ENCODE assay signal across 8 mouse cellular contexts in genomic region chr17:74265156-74265505, GRCm38 (mm10). TPM values are rescaled to one million over a fixed set of nuclear protein-coding genes. Genes with fewer than 3 reads are reported as not detected.
DNase-seq lines count a peak whose midpoint lies in the region; ATAC-seq lines count a peak whose summit lies in the region.

No protein-coding gene starts in this region.

- intact Hi-C loops in gastrocnemius, postnatal 14 days (cut with DNase I; ENCODE audit: low total_unique reads) = no loop called here
- intact Hi-C loops in gastrocnemius, postnatal 36 days (cut with DNase I) = no loop called here
- intact Hi-C loops in heart, postnatal 14 days (cut with DNase I) = no loop called here

- peak; percentile 42 for DNase-seq in gastrocnemius, postnatal 14 days
- DNase-seq in gastrocnemius, postnatal 36 days = no peak
- peak; percentile 31 for DNase-seq in embryo, embryonic 9.5 days (ENCODE audit: extremely low spot score)
- peak; percentile 33 to 49 for DNase-seq in heart, postnatal 14 days
- peak; percentile 32 for DNase-seq in mesoderm, embryonic 11.5 days (ENCODE audit: low read depth, low spot score)
- DNase-seq in adrenal gland, postnatal 25 days = no peak
- DNase-seq in MN1 (ENCODE audit: low spot score) = no peak

- no peak for ATAC-seq in megakaryocyte progenitor cell, adult 5-6 weeks (replicated peaks; ENCODE audit: poor library complexity)

RNA-seq across cellular contexts. Expression of gene Memo1, which starts 30.2 kb away (rescaled TPM):
- 10 to 100 TPM; 52.2 to 60.6 TPM for total RNA-seq in gastrocnemius, postnatal 14 days (2021)
- total RNA-seq in gastrocnemius, postnatal 36 days (2021) = 10 to 100 TPM; 53.7 to 54.6 TPM
- 10 to 100 TPM; 62.6 to 68.7 TPM for total RNA-seq in heart, postnatal 14 days (2021)
- total RNA-seq in megakaryocyte progenitor cell, adult 5-6 weeks (2015) = 99.8 and 103 TPM in 2 replicates
- 85.1 and 107 TPM in 2 replicates for total RNA-seq in megakaryocyte progenitor cell, adult 5-6 weeks (2017)
- total RNA-seq in adrenal gland, postnatal 25 days (2021) = 111 and 128 TPM in 2 replicates

RNA-seq across cellular contexts. Expression of gene Dpy30, which starts 58.6 kb away (rescaled TPM):
- total RNA-seq in gastrocnemius, postnatal 14 days (2021) = 10 to 100 TPM; 61.1 to 68.6 TPM
- total RNA-seq in gastrocnemius, postnatal 36 days (2021) = 10 to 100 TPM; 44.7 to 47.3 TPM
- total RNA-seq in heart, postnatal 14 days (2021) = 10 to 100 TPM; 50.1 to 51.6 TPM
- 253 TPM in 2 replicates for total RNA-seq in megakaryocyte progenitor cell, adult 5-6 weeks (2015)
- 200 and 202 TPM in 2 replicates for total RNA-seq in megakaryocyte progenitor cell, adult 5-6 weeks (2017)
- total RNA-seq in adrenal gland, postnatal 25 days (2021) = 95.9 and 99.6 TPM in 2 replicates

Comparison
In these comparisons a context has a peak if more than half of its experiments do, and no peak if none do; other contexts are left out.
1. DNase-seq: peak in gastrocnemius, postnatal 14 days (single experiment), embryo, embryonic 9.5 days (single experiment), heart, postnatal 14 days (2 of 2) and mesoderm, embryonic 11.5 days (single experiment); none in gastrocnemius, postnatal 36 days (0 of 2), adrenal gland, postnatal 25 days (single experiment) and MN1 (single experiment).